Mouse (Mus musculus) thymus, adult 18-20 months (tissue): ENCODE measurements around the gene Cacna1c.

Experiments
- DNase-seq, 2 experiments: peaks; one replicate each; pipeline ENCODE4 v3.0.0; 2022; ENCODE audit warnings: mixed read lengths in 2 of 2

The Cacna1c gene

GRCm38 (mm10) chr6:119088381-119088780, 107.8 kb downstream of the Cacna1c start:
- no peak for DNase-seq

- DNase-seq = no peak
Observed at GRCm38 (mm10) chr6:119087919-119088318, 108.3 kb downstream of the Cacna1c start.

- no peak for DNase-seq
Observed at GRCm38 (mm10) chr6:119085789-119086188, 110.4 kb downstream of the Cacna1c start.

GRCm38 (mm10) chr6:119084532-119084931, 111.7 kb downstream of the Cacna1c start:
- DNase-seq = no peak

GRCm38 (mm10) chr6:119083559-119083958, 112.7 kb downstream of the Cacna1c start:
- no peak for DNase-seq

GRCm38 (mm10) chr6:119082662-119083061, 113.6 kb downstream of the Cacna1c start:
- no peak for DNase-seq

- DNase-seq = no peak
Observed at GRCm38 (mm10) chr6:119081650-119082049, 114.6 kb downstream of the Cacna1c start.

- no peak for DNase-seq
Observed at GRCm38 (mm10) chr6:119079626-119080025, 116.6 kb downstream of the Cacna1c start.

GRCm38 (mm10) chr6:119078912-119079311, 117.3 kb downstream of the Cacna1c start:
- DNase-seq = no peak

- DNase-seq = no peak
Observed at GRCm38 (mm10) chr6:119077231-119077630, 119.0 kb downstream of the Cacna1c start.

GRCm38 (mm10) chr6:119073419-119074071, 122.7 kb downstream of the Cacna1c start:
- no peak for DNase-seq

GRCm38 (mm10) chr6:119072772-119073171, 123.4 kb downstream of the Cacna1c start:
- no peak for DNase-seq

GRCm38 (mm10) chr6:119070771-119071170, 125.4 kb downstream of the Cacna1c start:
- DNase-seq = no peak

- DNase-seq = no peak
Observed at GRCm38 (mm10) chr6:119070351-119070750, 125.9 kb downstream of the Cacna1c start.

- DNase-seq = no peak
Observed at GRCm38 (mm10) chr6:119069145-119069544, 127.1 kb downstream of the Cacna1c start.

GRCm38 (mm10) chr6:119068650-119069049, 127.6 kb downstream of the Cacna1c start:
- DNase-seq = no peak

GRCm38 (mm10) chr6:119064961-119065360, 131.3 kb downstream of the Cacna1c start:
- no peak for DNase-seq

- no peak for DNase-seq
Observed at GRCm38 (mm10) chr6:119064430-119064829, 131.8 kb downstream of the Cacna1c start.

- DNase-seq = no peak
Observed at GRCm38 (mm10) chr6:119062695-119063094, 133.5 kb downstream of the Cacna1c start.

- no peak for DNase-seq
Observed at GRCm38 (mm10) chr6:119058896-119059295, 137.3 kb downstream of the Cacna1c start.

- DNase-seq = no peak
Observed at GRCm38 (mm10) chr6:119058461-119058860, 137.8 kb downstream of the Cacna1c start.

- no peak for DNase-seq
Observed at GRCm38 (mm10) chr6:119057076-119057479, 139.1 kb downstream of the Cacna1c start.

GRCm38 (mm10) chr6:119052801-119053200, 143.4 kb downstream of the Cacna1c start:
- DNase-seq = no peak

- DNase-seq = no peak
Observed at GRCm38 (mm10) chr6:119052366-119052765, 143.9 kb downstream of the Cacna1c start.

- DNase-seq = no peak
Observed at GRCm38 (mm10) chr6:119051721-119052120, 144.5 kb downstream of the Cacna1c start.
